Mouse (Mus musculus) ES-Bruce4 (cell line): ENCODE measurements around the gene Leo1. TPM values are rescaled to one million over a fixed set of nuclear protein-coding genes. Genes with fewer than 3 reads are reported as not detected.

Source experiments
- H3K27ac ChIP-seq: 2 replicates; pipeline ENCODE4 v1.5.1; 2012; ENCODE audit warnings: low read length, inconsistent platforms; ENCODE audit not compliant: insufficient read depth
- H3K27me3 ChIP-seq: 2 replicates; pipeline ENCODE4 v1.6.1; 2012; ENCODE audit warnings: mild to moderate bottlenecking, low read length, inconsistent platforms; ENCODE audit not compliant: control insufficient read depth, poor library complexity, insufficient read depth, severe bottlenecking
- H3K36me3 ChIP-seq: 2 replicates; pipeline ENCODE4 v1.6.1; 2012; ENCODE audit warnings: inconsistent platforms, mild to moderate bottlenecking, low read length, moderate library complexity; ENCODE audit not compliant: control insufficient read depth, poor library complexity, insufficient read depth, severe bottlenecking
- H3K4me1 ChIP-seq: one replicate; pipeline ENCODE4 v1.8.1; 2011; ENCODE audit warnings: low read length; ENCODE audit not compliant: control insufficient read depth, insufficient read depth
- H3K4me3 ChIP-seq: 2 replicates; pipeline ENCODE4 v1.5.1; 2011; ENCODE audit warnings: low read depth, mild to moderate bottlenecking, low read length
- H3K9ac ChIP-seq: 2 replicates; pipeline ENCODE4 v1.6.1; 2012; ENCODE audit warnings: low read depth, mild to moderate bottlenecking, inconsistent platforms; ENCODE audit not compliant: poor library complexity, severe bottlenecking
- H3K9me3 ChIP-seq: replicated peaks from 2 replicates; pipeline ENCODE4 v1.6.1; 2012; ENCODE audit warnings: mild to moderate bottlenecking, low read length, inconsistent platforms; ENCODE audit not compliant: control insufficient read depth, poor library complexity, insufficient read depth, severe bottlenecking
- CTCF ChIP-seq: IDR thresholded peaks from one replicate; pipeline ENCODE4 v1.8.1; 2011; ENCODE audit warnings: low read depth, low read length
- EP300 ChIP-seq: IDR thresholded peaks from 2 replicates; pipeline ENCODE4 v1.6.1; 2011; ENCODE audit warnings: low read depth, low read length; ENCODE audit not compliant: insufficient read depth
- POLR2A ChIP-seq: IDR thresholded peaks from one replicate; pipeline ENCODE4 v1.8.1; 2011; ENCODE audit warnings: low read length; ENCODE audit not compliant: insufficient read depth
- polyA plus RNA-seq: library from polyadenylated mRNA; stranded (reverse); fragments of >200 nt; gene quantifications from 2 replicates; pipeline ENCODE4 v1.2.4, GENCODE M21; 2011; ENCODE audit warnings: low read depth; ENCODE audit not compliant: missing spikeins, insufficient read depth, insufficient read length

Gene Leo1
- polyA plus RNA-seq, 1 experiment = 57.7 TPM

GRCm38 (mm10) chr9:75409852-75410378 is 31.4 kb upstream of the Leo1 start, which contains the start of gene Mapk6:
Mapk6 (minus strand) TSS chr9:75410005.
- Histone ChIP-seq H3K27me3 (no peaks in the 10 kb centered on the region), H3K4me3 (peak within 1 kb of the TSS; percentile 94), H3K27ac (peak within 1 kb of the TSS; percentile 42), H3K9me3 (no peaks in the 10 kb centered on the region), H3K36me3 (peaks cover 5% of the 10 kb centered on the region; the same call in 1 of the 2 replicates), H3K4me1 (peaks cover 6% of the 10 kb centered on the region), H3K9ac (peak within 1 kb of the TSS; percentile 75)
- TF ChIP-seq POLR2A = peak; percentile 48
- no peak for TF ChIP-seq CTCF

- Histone ChIP-seq H3K4me3 (peak overlapping the region; percentile 93), H3K4me1 (peaks cover 4% of the 10 kb centered on the region), H3K36me3 (peaks cover 5% of the 10 kb centered on the region; the same call in 1 of the 2 replicates), H3K27ac (no peak overlapping the region), H3K9me3 (no peaks in the 10 kb centered on the region), H3K27me3 (no peaks in the 10 kb centered on the region), H3K9ac (peak overlapping the region; percentile 75)
- TF ChIP-seq POLR2A (no peak), CTCF (no peak), EP300 (no peak)
Observed at GRCm38 (mm10) chr9:75410868-75411487, 30.3 kb upstream of the Leo1 start.

DNA sequence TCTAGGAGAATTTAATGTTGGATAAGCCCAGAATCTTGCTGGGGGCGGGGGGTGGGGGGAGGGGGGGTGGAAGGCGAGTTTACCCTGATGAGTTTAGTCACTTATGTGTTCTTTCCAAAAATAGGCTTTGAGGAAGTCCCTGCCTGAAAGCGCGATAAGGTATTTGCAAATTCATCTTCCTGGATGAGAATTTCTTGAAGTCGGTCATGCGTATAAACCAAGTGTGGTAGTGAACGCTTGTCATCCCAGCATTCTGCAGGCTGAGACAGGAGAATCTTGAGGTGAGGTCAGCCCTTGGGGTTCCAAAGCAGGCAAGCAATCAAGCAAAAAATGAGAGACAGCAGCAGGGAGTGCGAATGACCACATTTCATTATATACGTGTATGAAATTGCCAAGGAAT is 29.7 kb upstream of the Leo1 start:
- Histone ChIP-seq H3K9me3 (no peaks in the 10 kb centered on the region), H3K9ac (no peak overlapping the region), H3K27ac (no peak overlapping the region), H3K36me3 (peaks cover 5% of the 10 kb centered on the region; the same call in 1 of the 2 replicates), H3K4me1 (peaks cover 4% of the 10 kb centered on the region), H3K4me3 (no peak overlapping the region), H3K27me3 (no peaks in the 10 kb centered on the region)
- TF ChIP-seq CTCF (no peak), POLR2A (no peak), EP300 (no peak)

DNA sequence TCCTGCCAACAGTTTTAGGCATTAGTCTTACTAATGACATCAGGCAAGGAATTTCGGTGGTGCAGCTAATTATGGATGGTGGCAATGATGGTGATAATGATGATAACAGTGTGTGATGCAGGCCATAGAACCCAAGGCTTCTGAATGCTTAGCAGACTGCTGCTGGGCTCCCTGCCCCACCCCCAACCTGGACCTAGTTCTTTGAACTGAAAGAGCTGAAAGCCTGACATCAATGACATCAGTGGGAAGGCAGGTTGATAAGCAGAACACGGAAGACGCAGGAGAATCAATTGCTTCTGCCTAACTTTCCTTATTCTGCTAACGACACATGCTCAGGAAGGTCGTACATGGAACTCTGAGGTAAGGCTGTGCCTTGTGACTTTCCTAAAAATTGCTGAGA is 28.1 kb upstream of the Leo1 start:
- Histone ChIP-seq H3K27ac (peak overlapping the region; percentile 81; the same call in 1 of the 2 replicates), H3K9ac (no peak overlapping the region), H3K4me1 (peaks cover 4% of the 10 kb centered on the region), H3K9me3 (no peaks in the 10 kb centered on the region), H3K4me3 (no peak overlapping the region), H3K36me3 (peaks cover 5% of the 10 kb centered on the region; the same call in 1 of the 2 replicates), H3K27me3 (no peaks in the 10 kb centered on the region)
- TF ChIP-seq CTCF (no peak), EP300 (no peak), POLR2A (no peak)

DNA sequence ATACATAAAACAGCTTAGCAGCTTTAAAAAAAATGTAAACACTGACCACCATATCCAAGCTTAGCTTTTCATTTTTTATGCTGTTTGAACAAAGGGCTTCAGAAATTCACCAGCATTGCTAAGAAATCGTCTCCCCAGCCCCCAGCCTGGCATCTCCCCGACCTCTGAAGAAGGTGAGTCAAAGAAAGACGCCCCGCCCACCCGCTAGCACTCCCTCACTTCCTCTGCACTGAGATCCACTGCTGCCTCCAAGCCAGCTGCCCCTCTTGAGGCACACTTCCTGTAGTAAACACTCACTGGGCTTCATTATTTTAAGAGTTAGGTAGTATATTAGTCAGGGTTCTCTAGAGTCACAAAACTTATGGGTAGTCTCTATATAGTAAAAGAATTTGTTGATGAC is 27.1 kb upstream of the Leo1 start:
- Histone ChIP-seq H3K9ac (no peak overlapping the region), H3K36me3 (peaks cover 5% of the 10 kb centered on the region; the same call in 1 of the 2 replicates), H3K4me3 (no peak overlapping the region), H3K4me1 (peaks cover 4% of the 10 kb centered on the region), H3K27me3 (no peaks in the 10 kb centered on the region), H3K27ac (no peak overlapping the region; the same call in 1 of the 2 replicates), H3K9me3 (no peaks in the 10 kb centered on the region)
- TF ChIP-seq EP300 (0 out of 2 replicates have a peak, but pooled peaks have one; percentile 37), POLR2A (no peak), CTCF (no peak)

- Histone ChIP-seq H3K9me3 (no peaks in the 10 kb centered on the region), H3K4me3 (no peak overlapping the region), H3K4me1 (peaks cover 10% of the 10 kb centered on the region), H3K36me3 (no peaks in the 10 kb centered on the region), H3K9ac (no peak overlapping the region), H3K27ac (no peak overlapping the region), H3K27me3 (no peaks in the 10 kb centered on the region)
- TF ChIP-seq POLR2A = no peak
- no peak for TF ChIP-seq EP300
- no peak for TF ChIP-seq CTCF
Observed at GRCm38 (mm10) chr9:75422251-75422691, 19.1 kb upstream of the Leo1 start.
